In the genomic region with DNA sequence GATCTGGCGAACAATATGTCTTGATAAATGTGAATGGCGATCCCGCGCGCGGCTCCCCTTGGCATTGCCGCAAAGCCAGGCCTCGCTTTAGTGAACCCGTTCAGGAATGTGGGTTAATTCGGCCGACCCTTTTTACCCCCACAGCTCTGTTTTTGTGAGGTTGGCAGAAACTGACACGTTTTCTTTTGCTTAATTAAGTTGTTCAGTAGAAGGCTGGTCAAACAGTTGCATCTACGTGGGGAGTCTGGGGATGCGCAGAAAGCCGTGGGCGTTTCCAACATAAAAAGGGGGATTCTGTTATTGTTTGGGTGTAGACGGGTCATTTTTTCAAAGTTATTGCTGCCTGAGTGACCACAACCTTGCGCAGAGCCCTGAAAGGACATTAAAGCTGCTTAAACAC, we compare ENCODE assay signal across 15 mouse cellular contexts. TPM values are rescaled to one million over a fixed set of nuclear protein-coding genes. Genes with fewer than 3 reads are reported as not detected.
DNase-seq lines count a peak whose midpoint lies in the region; ATAC-seq and TF ChIP-seq lines count a peak whose summit lies in the region.
"Had no signal": no experiment of that assay in that cellular context is flagged by ENCODE, and none has a peak within 500 bp of the region (broad histone marks: within the 10 kb centered on the region; RNA-seq: fewer than 3 reads in every experiment).

No protein-coding gene starts in this region.

- H3K4me3 ChIP-seq in embryonic facial prominence, embryonic 11.5 days (ENCODE audit: low read depth, low read length) = no peak overlapping the region
- peak overlapping the region; percentile 10; the same call in 1 of the 2 replicates for H3K4me3 ChIP-seq in forebrain, embryonic 14.5 days (ENCODE audit: low read depth, low read length)
- peak overlapping the region; percentile 24 for H3K4me3 ChIP-seq in hindbrain, postnatal 0 days (ENCODE audit: low read length)
- no peak overlapping the region for H3K4me3 ChIP-seq in neural tube, embryonic 14.5 days (ENCODE audit: low read depth, low read length)
- no peak overlapping the region for H3K4me3 ChIP-seq in stomach, postnatal 0 days (ENCODE audit: low read depth, low read length)
- H3K4me3 ChIP-seq: heart, embryonic 15.5 days; liver, embryonic 12.5 days had no signal

- no peak for TF ChIP-seq CTCF in hindbrain, postnatal 0 days (IDR thresholded peaks at IDR 0.05; ENCODE audit: low read depth)
- no peak for TF ChIP-seq CTCF in stomach, postnatal 0 days (IDR thresholded peaks at IDR 0.05; ENCODE audit: low read depth)

- WGBS in embryonic facial prominence, embryonic 11.5 days = 39% methylated on average over 18 of the region's 18 CpGs
- under 1% methylated on average over 18 of the region's 18 CpGs for WGBS in forebrain, embryonic 14.5 days
- WGBS in hindbrain, postnatal 0 days = 11% methylated on average over 18 of the region's 18 CpGs
- WGBS in neural tube, embryonic 14.5 days = 7% methylated on average over 18 of the region's 18 CpGs
- WGBS in stomach, postnatal 0 days = 46% methylated on average over 18 of the region's 18 CpGs

- peak; percentile 48 for DNase-seq in embryonic facial prominence, embryonic 11.5 days (ENCODE audit: low spot score)
- peak; percentile 75 for DNase-seq in forebrain, embryonic 14.5 days (ENCODE audit: low spot score)
- peak; percentile 39 for DNase-seq in hindbrain, postnatal 0 days (ENCODE audit: low spot score)
- no peak for DNase-seq in kidney, postnatal 14 days
- DNase-seq in yolk sac, embryonic 10.5 days (ENCODE audit: low spot score) = no peak
- DNase-seq in stomach, postnatal 0 days (ENCODE audit: low spot score) = no peak
- no peak for DNase-seq in right cerebral cortex, postnatal 25 days
- DNase-seq: cerebellum, postnatal 36 days; thymus, adult 2 months had no signal

- H3K9ac ChIP-seq in embryonic facial prominence, embryonic 11.5 days (replicated peaks; ENCODE audit: low read length) = no peak overlapping the region
- no peak overlapping the region for H3K9ac ChIP-seq in forebrain, embryonic 14.5 days (ENCODE audit: low read length)
- no peak overlapping the region for H3K9ac ChIP-seq in hindbrain, postnatal 0 days (replicated peaks; ENCODE audit: low read length)
- no peak overlapping the region for H3K9ac ChIP-seq in neural tube, embryonic 14.5 days (replicated peaks; ENCODE audit: low read depth, low read length)
- H3K9ac ChIP-seq in stomach, postnatal 0 days (ENCODE audit: low read length) = no peak overlapping the region
- H3K9ac ChIP-seq: heart, embryonic 15.5 days; liver, embryonic 12.5 days had no signal

- no peaks in the 10 kb centered on the region for H3K36me3 ChIP-seq in embryonic facial prominence, embryonic 11.5 days (replicated peaks; ENCODE audit: control insufficient read depth, insufficient read depth, low read depth, low read length)
- no peaks in the 10 kb centered on the region for H3K36me3 ChIP-seq in forebrain, embryonic 14.5 days (ENCODE audit: control insufficient read depth, insufficient read depth, low read length)
- H3K36me3 ChIP-seq in hindbrain, postnatal 0 days (ENCODE audit: insufficient read depth, low read length) = no peaks in the 10 kb centered on the region
- no peaks in the 10 kb centered on the region for H3K36me3 ChIP-seq in neural tube, embryonic 14.5 days (ENCODE audit: control insufficient read depth, insufficient read depth, low read length)
- H3K36me3 ChIP-seq in stomach, postnatal 0 days (ENCODE audit: control insufficient read depth, insufficient read depth, low read length) = no peaks in the 10 kb centered on the region
- H3K36me3 ChIP-seq: heart, embryonic 15.5 days; liver, embryonic 12.5 days had no signal

- no peak overlapping the region for H3K4me2 ChIP-seq in embryonic facial prominence, embryonic 11.5 days (ENCODE audit: low read depth, low read length)
- peak overlapping the region; percentile 35 for H3K4me2 ChIP-seq in forebrain, embryonic 14.5 days (ENCODE audit: low read length)
- peak overlapping the region; percentile 49 for H3K4me2 ChIP-seq in hindbrain, postnatal 0 days (ENCODE audit: low read depth, low read length)
- H3K4me2 ChIP-seq in neural tube, embryonic 14.5 days (ENCODE audit: low read depth, low read length) = peak overlapping the region; percentile 17
- H3K4me2 ChIP-seq in stomach, postnatal 0 days (replicated peaks; ENCODE audit: low read depth) = no peak overlapping the region
- H3K4me2 ChIP-seq: heart, embryonic 15.5 days; liver, embryonic 12.5 days had no signal

- no peaks in the 10 kb centered on the region for H3K4me1 ChIP-seq in embryonic facial prominence, embryonic 11.5 days (ENCODE audit: control insufficient read depth, insufficient read depth, low read length)
- peaks cover 40% of the 10 kb centered on the region for H3K4me1 ChIP-seq in forebrain, embryonic 14.5 days (ENCODE audit: control insufficient read depth, insufficient read depth, low read length)
- peaks cover 4% of the 10 kb centered on the region; the same call in 1 of the 2 replicates for H3K4me1 ChIP-seq in hindbrain, postnatal 0 days (ENCODE audit: insufficient read depth, low read length)
- H3K4me1 ChIP-seq in neural tube, embryonic 14.5 days (ENCODE audit: control insufficient read depth, insufficient read depth, low read length) = no peaks in the 10 kb centered on the region
- no peaks in the 10 kb centered on the region for H3K4me1 ChIP-seq in stomach, postnatal 0 days (replicated peaks; ENCODE audit: control insufficient read depth, insufficient read depth)
- H3K4me1 ChIP-seq: liver, embryonic 12.5 days had no signal

- H3K9me3 ChIP-seq in embryonic facial prominence, embryonic 11.5 days (replicated peaks; ENCODE audit: control insufficient read depth, low read length) = no peaks in the 10 kb centered on the region
- H3K9me3 ChIP-seq in forebrain, embryonic 14.5 days (replicated peaks; ENCODE audit: control insufficient read depth, low read length) = no peaks in the 10 kb centered on the region
- no peaks in the 10 kb centered on the region for H3K9me3 ChIP-seq in hindbrain, postnatal 0 days (ENCODE audit: low read length)
- no peaks in the 10 kb centered on the region for H3K9me3 ChIP-seq in neural tube, embryonic 14.5 days (ENCODE audit: control insufficient read depth, low read length)
- no peaks in the 10 kb centered on the region for H3K9me3 ChIP-seq in stomach, postnatal 0 days (ENCODE audit: control insufficient read depth, low read length)
- H3K9me3 ChIP-seq: heart, embryonic 15.5 days; liver, embryonic 12.5 days had no signal

- ATAC-seq in embryonic facial prominence, embryonic 11.5 days (replicated peaks; ENCODE audit: insufficient number of reproducible peaks, low FRiP score, low TSS enrichment, low read depth) = no peak
- ATAC-seq in forebrain, embryonic 14.5 days = peak; percentile 25
- no peak for ATAC-seq in hindbrain, postnatal 0 days
- no peak for ATAC-seq in neural tube, embryonic 14.5 days (ENCODE audit: low read depth)
- ATAC-seq in stomach, postnatal 0 days (ENCODE audit: low FRiP score, low TSS enrichment) = no peak
- ATAC-seq: liver, embryonic 12.5 days; lung, postnatal 0 days; Patski had no signal

- H3K27me3 ChIP-seq in embryonic facial prominence, embryonic 11.5 days (ENCODE audit: control insufficient read depth, insufficient read depth, low read length) = peaks cover 17% of the 10 kb centered on the region
- H3K27me3 ChIP-seq in forebrain, embryonic 14.5 days (replicated peaks; ENCODE audit: control insufficient read depth, insufficient read depth, low read length) = peaks cover 56% of the 10 kb centered on the region
- peaks cover 12% of the 10 kb centered on the region for H3K27me3 ChIP-seq in hindbrain, postnatal 0 days (ENCODE audit: insufficient read depth, low read length)
- peaks cover 52% of the 10 kb centered on the region for H3K27me3 ChIP-seq in neural tube, embryonic 14.5 days (ENCODE audit: control insufficient read depth, insufficient read depth, low read length)
- no peaks in the 10 kb centered on the region for H3K27me3 ChIP-seq in stomach, postnatal 0 days (ENCODE audit: control insufficient read depth, insufficient read depth, low read length)

- TF ChIP-seq EP300 in stomach, postnatal 0 days (optimal IDR thresholded peaks at IDR 0.05) = no peak

- no peak overlapping the region for H3K27ac ChIP-seq in embryonic facial prominence, embryonic 11.5 days (replicated peaks; ENCODE audit: low read depth, low read length)
- no peak overlapping the region for H3K27ac ChIP-seq in forebrain, embryonic 14.5 days (ENCODE audit: low read depth, low read length)
- H3K27ac ChIP-seq in hindbrain, postnatal 0 days = peak overlapping the region; percentile 45; the same call in 1 of the 2 replicates
- H3K27ac ChIP-seq in neural tube, embryonic 14.5 days (ENCODE audit: low read depth, low read length) = no peak overlapping the region
- no peak overlapping the region for H3K27ac ChIP-seq in stomach, postnatal 0 days (replicated peaks)
- H3K27ac ChIP-seq: heart, embryonic 15.5 days; liver, embryonic 12.5 days had no signal

RNA-seq across cellular contexts. Expression of a gene that starts 31.9 kb away (rescaled TPM):
- 2.5 and 2.7 TPM in 2 replicates for polyA plus RNA-seq in embryonic facial prominence, embryonic 11.5 days (2014; fragmentation: Nextera tagmentation; extraction: Ambion mirVana)
- polyA plus RNA-seq in forebrain, embryonic 14.5 days (2014; fragmentation: Nextera tagmentation; extraction: Ambion mirVana) = 18.0 and 31.1 TPM in 2 replicates
- total RNA-seq in hindbrain, postnatal 0 days (2014; rRNA removed) = 240 and 249 TPM in 2 replicates
- 199 and 227 TPM in 2 replicates for polyA plus RNA-seq in hindbrain, postnatal 0 days (2015; fragmentation: Nextera tagmentation; extraction: Ambion mirVana)
- 49.3 and 62.2 TPM in 2 replicates for polyA plus RNA-seq in neural tube, embryonic 14.5 days (2014; fragmentation: Nextera tagmentation; extraction: Ambion mirVana)
- 0.04 and 0.06 TPM in 2 replicates for polyA plus RNA-seq in stomach, postnatal 0 days (2015; fragmentation: Nextera tagmentation; extraction: Ambion mirVana)
- total RNA-seq: CH12.LX had no signal
- polyA plus RNA-seq: liver, embryonic 12.5 days; lung, postnatal 0 days; Patski had no signal

Comparison
In these comparisons a context has a peak if more than half of its experiments do, and no peak if none do; other contexts are left out.
1. DNase-seq: peak in embryonic facial prominence, embryonic 11.5 days (single experiment), forebrain, embryonic 14.5 days (single experiment) and hindbrain, postnatal 0 days (single experiment); none in kidney, postnatal 14 days (single experiment), yolk sac, embryonic 10.5 days (single experiment), stomach, postnatal 0 days (single experiment) and right cerebral cortex, postnatal 25 days (single experiment).
2. H3K4me2 ChIP-seq: peak in forebrain, embryonic 14.5 days (single experiment), hindbrain, postnatal 0 days (single experiment) and neural tube, embryonic 14.5 days (single experiment); none in embryonic facial prominence, embryonic 11.5 days (single experiment) and stomach, postnatal 0 days (single experiment).
3. H3K4me3 ChIP-seq: peak in forebrain, embryonic 14.5 days (single experiment) and hindbrain, postnatal 0 days (single experiment); none in embryonic facial prominence, embryonic 11.5 days (single experiment), neural tube, embryonic 14.5 days (single experiment) and stomach, postnatal 0 days (single experiment).